Mouse (Mus musculus): ENCODE data around the gene Sdk2. TPM values are rescaled to one million over a fixed set of nuclear protein-coding genes. Genes with fewer than 3 reads are reported as not detected.

Gene Sdk2
- polyA plus RNA-seq, 1 experiment from 2014 or later = 5.0 TPM

DNA sequence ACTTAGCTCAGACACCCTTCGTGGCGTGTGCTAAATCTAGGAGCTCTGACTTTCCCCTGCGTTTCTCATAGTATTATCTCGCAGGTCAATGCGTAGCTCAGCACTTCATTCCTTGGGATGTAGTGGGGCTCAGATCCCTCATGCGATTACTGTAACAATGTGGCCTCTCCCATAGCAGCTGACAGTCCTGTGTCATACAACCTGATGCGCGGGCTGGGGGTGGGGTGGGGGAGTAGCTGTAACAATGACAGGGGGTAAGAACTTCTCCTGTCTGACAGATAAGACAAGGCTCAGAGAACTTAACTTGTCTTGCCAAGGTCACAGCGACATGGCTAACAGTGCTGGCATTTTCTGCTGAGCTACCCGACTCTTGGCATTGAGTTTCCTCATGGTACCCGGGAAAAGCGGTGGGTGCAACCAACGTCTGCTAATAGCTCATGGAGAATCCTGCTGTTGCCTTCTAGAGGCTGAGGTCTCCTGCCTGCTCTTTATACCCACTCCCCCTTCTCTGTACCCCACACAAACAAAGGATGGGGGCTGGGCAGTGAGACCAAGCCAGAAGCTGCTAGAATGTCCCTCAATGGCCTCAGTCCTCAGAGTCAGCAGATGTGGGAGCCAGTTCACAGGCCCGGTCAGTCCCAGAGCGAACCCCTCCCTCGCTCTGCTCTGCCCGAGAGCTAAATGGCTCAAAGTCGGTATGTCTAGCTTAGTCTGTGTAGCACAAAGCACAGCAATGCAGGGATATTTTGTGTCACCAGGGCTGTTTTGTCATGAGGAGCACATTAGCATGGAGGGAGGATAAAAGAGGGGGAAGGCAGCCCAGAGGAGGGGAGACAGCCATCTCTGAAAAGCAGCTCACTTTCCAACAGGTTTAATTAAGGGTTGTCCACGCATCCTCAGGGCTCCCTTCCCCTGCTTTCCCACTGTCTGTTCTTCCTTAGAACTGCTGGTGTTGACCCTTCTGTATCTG lies 269.5 kb downstream of the Sdk2 start:
- Histone ChIP-seq H3K27me3 (ENCODE audit: control insufficient read depth, insufficient read depth, low read length) (no peaks in the 10 kb centered on the region), H3K4me1 (ENCODE audit: control insufficient read depth, insufficient read depth, low read length) (no peaks in the 10 kb centered on the region), H3K9me3 (ENCODE audit: control insufficient read depth, low read length) (no peaks in the 10 kb centered on the region), H3K4me3 (ENCODE audit: low read depth, low read length) (no peak overlapping the region), H3K36me3 (ENCODE audit: control insufficient read depth, insufficient read depth, low read length) (no peaks in the 10 kb centered on the region), H3K27ac (ENCODE audit: low read depth, low read length) (no peak overlapping the region), H3K4me2 (ENCODE audit: low read depth, low read length) (no peak overlapping the region), H3K9ac (replicated peaks; ENCODE audit: low read depth, low read length) (no peak overlapping the region)
- 61% methylated on average over 19 of the region's 19 CpGs for WGBS
- peak; percentile 26; the same call in 1 of the 2 replicates for ATAC-seq (ENCODE audit: low read depth)

DNA sequence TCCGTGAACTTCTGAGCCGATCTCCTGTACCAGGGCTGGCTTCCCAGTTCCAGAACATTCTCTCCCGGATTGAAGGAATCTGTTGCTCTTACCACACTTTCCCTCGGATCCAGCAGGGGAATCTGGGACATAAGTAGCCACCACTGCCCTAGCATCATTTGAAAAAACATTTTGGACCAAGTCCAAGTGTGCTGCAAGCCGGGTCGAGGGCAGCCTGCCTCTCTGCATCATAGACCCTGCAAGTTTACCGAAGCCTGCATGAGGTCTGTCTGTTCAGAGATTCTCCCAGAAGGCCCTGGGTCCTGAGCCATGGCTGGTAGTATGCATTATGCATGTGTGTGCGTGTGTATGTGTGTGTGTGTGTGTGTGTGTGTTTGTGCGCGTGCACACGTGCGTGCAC lies 271.0 kb downstream of the Sdk2 start:
- ATAC-seq (ENCODE audit: low read depth) = no peak
- Histone ChIP-seq H3K36me3 (ENCODE audit: control insufficient read depth, insufficient read depth, low read length) (no peaks in the 10 kb centered on the region), H3K27me3 (ENCODE audit: control insufficient read depth, insufficient read depth, low read length) (no peaks in the 10 kb centered on the region), H3K27ac (ENCODE audit: low read depth, low read length) (no peak overlapping the region), H3K4me3 (ENCODE audit: low read depth, low read length) (no peak overlapping the region), H3K4me1 (ENCODE audit: control insufficient read depth, insufficient read depth, low read length) (0 out of 2 replicates have a peak, but pooled peaks cover 7% of the 10 kb centered on the region), H3K9me3 (ENCODE audit: control insufficient read depth, low read length) (no peaks in the 10 kb centered on the region), H3K9ac (replicated peaks; ENCODE audit: low read depth, low read length) (no peak overlapping the region), H3K4me2 (ENCODE audit: low read depth, low read length) (no peak overlapping the region)
- WGBS = 76% methylated on average over 12 of the region's 12 CpGs

DNA sequence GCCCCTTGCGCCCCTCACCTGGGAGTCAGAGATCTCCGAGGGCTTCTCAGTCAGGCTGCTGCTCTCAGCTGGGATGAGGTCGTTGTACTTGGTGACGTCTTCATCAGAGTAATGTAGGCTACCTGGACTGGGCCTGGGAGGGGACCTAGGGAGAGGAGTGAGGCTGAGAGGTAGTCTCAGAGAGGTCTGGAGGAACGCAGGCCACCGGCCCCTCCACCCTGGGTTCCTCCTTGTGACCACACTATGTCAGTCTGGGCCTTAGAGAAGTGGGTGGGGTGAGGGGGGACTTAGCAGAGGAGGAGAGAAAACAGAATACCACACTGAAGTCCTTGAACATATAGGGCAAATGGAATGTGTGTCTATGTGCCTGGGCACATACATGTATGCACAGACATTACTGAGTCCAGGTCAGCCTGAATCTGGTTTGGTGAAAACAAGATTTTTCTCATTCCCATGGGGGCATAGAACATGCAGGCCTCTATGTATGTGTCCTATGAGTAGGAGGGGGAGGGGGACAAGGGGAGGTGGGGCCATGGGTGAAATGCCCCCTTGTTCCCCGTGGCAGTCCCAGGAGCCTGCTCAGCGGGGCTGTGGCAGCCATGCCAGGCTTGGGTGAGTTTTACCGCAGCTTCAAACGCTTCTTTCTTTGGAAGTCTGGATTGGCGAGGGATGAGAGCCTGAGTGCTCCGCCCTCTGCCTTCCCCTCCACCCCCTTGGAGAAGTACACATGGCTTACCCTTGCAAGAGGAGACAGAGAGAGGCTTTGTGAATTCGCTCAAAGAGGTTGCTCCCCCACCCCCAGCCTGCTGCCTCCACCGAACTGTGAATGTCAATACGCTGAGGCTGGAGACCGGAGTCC lies 275.3 kb downstream of the Sdk2 start:
- no peaks in the 10 kb centered on the region for H3K27me3 ChIP-seq (ENCODE audit: control insufficient read depth, insufficient read depth, low read length)
- no peak overlapping the region for H3K4me3 ChIP-seq (ENCODE audit: low read depth, low read length)
- 0 out of 2 replicates have a peak, but pooled peaks cover 12% of the 10 kb centered on the region for H3K4me1 ChIP-seq (ENCODE audit: control insufficient read depth, insufficient read depth, low read length)
- no peak overlapping the region for H3K9ac ChIP-seq (replicated peaks; ENCODE audit: low read depth, low read length)
- no peak overlapping the region for H3K4me2 ChIP-seq (ENCODE audit: low read depth, low read length)
- H3K36me3 ChIP-seq (ENCODE audit: control insufficient read depth, insufficient read depth, low read length) = no peaks in the 10 kb centered on the region
- H3K9me3 ChIP-seq (ENCODE audit: control insufficient read depth, low read length) = no peaks in the 10 kb centered on the region
- peak; percentile 79; the same call in 1 of the 2 replicates for ATAC-seq (ENCODE audit: low read depth)
- 32% methylated on average over 16 of the region's 16 CpGs for WGBS
- peak overlapping the region; percentile 13; the same call in 1 of the 2 replicates for H3K27ac ChIP-seq (ENCODE audit: low read depth, low read length)

DNA sequence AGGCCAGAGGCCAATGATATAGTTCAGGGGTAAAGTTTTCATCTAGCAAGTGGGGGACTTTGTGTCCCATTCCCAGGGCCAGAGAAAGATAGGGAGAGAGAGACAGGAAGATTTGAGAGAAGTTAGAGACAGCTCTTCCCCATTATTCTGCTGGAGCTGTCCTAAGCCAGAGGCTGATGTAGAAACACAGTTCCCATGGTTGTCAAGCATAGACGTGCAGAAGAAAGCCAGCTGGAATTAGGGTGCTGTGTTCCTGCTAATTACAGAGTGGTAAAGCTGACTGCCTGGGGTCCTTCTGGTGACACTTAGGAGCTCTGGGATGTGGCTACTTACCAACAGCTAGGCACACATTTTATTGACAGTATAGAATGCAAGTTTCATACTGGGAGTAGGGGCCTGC lies 277.7 kb downstream of the Sdk2 start:
- Histone ChIP-seq H3K27me3 (ENCODE audit: control insufficient read depth, insufficient read depth, low read length) (no peaks in the 10 kb centered on the region), H3K4me2 (ENCODE audit: low read depth, low read length) (no peak overlapping the region), H3K27ac (ENCODE audit: low read depth, low read length) (no peak overlapping the region), H3K4me3 (ENCODE audit: low read depth, low read length) (no peak overlapping the region), H3K4me1 (ENCODE audit: control insufficient read depth, insufficient read depth, low read length) (peaks cover 35% of the 10 kb centered on the region), H3K36me3 (ENCODE audit: control insufficient read depth, insufficient read depth, low read length) (no peaks in the 10 kb centered on the region), H3K9me3 (ENCODE audit: control insufficient read depth, low read length) (no peaks in the 10 kb centered on the region), H3K9ac (replicated peaks; ENCODE audit: low read depth, low read length) (no peak overlapping the region)
- 27% methylated on average over 1 of the region's 1 CpGs for WGBS
- ATAC-seq (ENCODE audit: low read depth) = no peak

DNA sequence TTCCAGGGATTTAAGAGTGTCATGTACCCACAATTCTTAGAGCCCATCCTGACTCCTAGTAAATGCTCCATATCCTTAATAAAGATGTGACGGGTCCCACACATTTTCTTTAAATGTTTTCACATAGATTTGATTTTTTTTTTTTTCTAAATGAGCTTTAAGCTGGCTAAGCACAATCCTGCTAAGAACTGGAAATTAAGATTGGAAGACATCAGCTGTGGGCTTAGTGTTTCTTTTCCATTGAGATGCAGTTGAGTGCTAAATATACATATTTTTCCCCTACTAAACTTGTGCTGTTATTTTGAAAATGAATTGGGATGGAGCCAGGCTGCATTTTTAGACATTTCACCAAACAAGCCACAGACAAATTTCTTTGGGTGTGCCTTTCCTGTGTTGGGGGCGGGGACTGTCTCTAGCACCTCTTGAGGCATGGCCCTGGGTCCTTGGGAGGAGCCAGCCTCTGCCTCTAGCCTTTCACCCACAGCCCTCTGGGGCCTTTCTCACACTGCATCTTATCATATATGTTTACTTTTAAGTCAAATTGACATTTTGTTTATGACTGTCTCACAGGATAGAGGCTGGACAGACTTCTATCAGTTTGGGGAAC lies 278.6 kb downstream of the Sdk2 start:
- Histone ChIP-seq H3K9me3 (ENCODE audit: control insufficient read depth, low read length) (no peaks in the 10 kb centered on the region), H3K27me3 (ENCODE audit: control insufficient read depth, insufficient read depth, low read length) (no peaks in the 10 kb centered on the region), H3K9ac (replicated peaks; ENCODE audit: low read depth, low read length) (no peak overlapping the region), H3K27ac (ENCODE audit: low read depth, low read length) (no peak overlapping the region), H3K4me1 (ENCODE audit: control insufficient read depth, insufficient read depth, low read length) (peaks cover 35% of the 10 kb centered on the region), H3K4me2 (ENCODE audit: low read depth, low read length) (no peak overlapping the region), H3K36me3 (ENCODE audit: control insufficient read depth, insufficient read depth, low read length) (no peaks in the 10 kb centered on the region), H3K4me3 (ENCODE audit: low read depth, low read length) (no peak overlapping the region)
- WGBS = 72% methylated on average over 2 of the region's 2 CpGs
- ATAC-seq (ENCODE audit: low read depth) = no peak

DNA sequence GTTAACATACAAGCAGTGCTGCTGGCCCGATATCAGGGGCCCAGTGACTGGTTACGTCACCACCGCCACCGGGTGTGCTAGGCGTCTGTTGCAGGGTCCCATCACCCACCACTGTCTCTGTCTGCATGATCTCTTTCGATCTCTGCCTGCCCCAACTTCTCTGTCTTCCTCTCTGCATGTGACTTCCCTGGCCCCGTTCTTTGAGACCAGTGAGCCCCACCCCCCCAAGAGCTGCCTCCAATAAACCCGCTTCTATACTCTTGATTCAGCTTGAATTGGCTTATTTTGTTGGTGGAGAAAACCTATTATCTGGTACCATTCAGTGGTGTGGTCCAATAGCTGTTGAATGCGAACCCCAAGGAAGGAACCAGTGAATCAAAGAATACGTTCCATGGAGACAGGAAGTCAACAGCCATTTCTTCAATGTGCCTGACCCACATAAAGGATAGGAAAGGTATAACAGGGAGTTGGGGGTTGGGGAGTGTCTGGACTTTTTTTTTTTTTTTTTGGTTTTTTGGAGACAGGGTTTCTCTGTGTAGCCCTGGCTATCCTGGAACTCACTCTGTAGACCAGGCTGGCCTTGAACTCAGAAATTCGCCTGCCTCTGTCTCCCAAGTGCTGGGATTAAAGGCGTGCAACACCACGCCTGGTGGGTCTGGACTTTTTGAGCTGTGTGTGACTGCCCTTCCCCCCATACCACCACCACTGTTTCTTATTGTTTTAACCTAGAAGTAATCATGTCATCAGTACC lies 279.2 kb downstream of the Sdk2 start:
- no peak for ATAC-seq (ENCODE audit: low read depth)
- Histone ChIP-seq H3K27me3 (ENCODE audit: control insufficient read depth, insufficient read depth, low read length) (no peaks in the 10 kb centered on the region), H3K36me3 (ENCODE audit: control insufficient read depth, insufficient read depth, low read length) (no peaks in the 10 kb centered on the region), H3K4me3 (ENCODE audit: low read depth, low read length) (no peak overlapping the region), H3K4me1 (ENCODE audit: control insufficient read depth, insufficient read depth, low read length) (peaks cover 35% of the 10 kb centered on the region), H3K9ac (replicated peaks; ENCODE audit: low read depth, low read length) (no peak overlapping the region), H3K27ac (ENCODE audit: low read depth, low read length) (no peak overlapping the region), H3K4me2 (ENCODE audit: low read depth, low read length) (no peak overlapping the region), H3K9me3 (ENCODE audit: control insufficient read depth, low read length) (no peaks in the 10 kb centered on the region)
- whole genome bisulfite sequencing = 58% methylated on average over 13 of the region's 13 CpGs

DNA sequence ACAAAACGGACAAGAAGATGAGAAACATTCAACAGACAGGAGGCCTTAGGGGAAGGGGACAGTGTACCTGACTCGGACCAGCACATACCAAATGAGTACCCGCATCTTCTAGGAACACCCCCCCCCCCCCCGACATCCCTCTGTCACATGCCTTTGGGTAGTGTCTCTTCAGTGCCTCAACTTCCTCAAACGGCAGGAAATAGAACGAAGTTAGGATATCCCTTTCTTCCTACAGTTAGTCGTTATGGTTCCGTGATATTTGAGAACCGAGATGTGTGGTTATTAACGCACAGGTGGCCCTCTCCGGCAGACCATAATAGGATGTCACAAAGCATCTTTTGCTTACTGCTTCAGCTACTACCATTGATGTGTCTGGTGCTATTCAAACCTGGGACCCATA lies 279.8 kb downstream of the Sdk2 start:
- H3K4me1 ChIP-seq (ENCODE audit: control insufficient read depth, insufficient read depth, low read length) = peaks cover 39% of the 10 kb centered on the region
- 81% methylated on average over 11 of the region's 11 CpGs for WGBS

DNA sequence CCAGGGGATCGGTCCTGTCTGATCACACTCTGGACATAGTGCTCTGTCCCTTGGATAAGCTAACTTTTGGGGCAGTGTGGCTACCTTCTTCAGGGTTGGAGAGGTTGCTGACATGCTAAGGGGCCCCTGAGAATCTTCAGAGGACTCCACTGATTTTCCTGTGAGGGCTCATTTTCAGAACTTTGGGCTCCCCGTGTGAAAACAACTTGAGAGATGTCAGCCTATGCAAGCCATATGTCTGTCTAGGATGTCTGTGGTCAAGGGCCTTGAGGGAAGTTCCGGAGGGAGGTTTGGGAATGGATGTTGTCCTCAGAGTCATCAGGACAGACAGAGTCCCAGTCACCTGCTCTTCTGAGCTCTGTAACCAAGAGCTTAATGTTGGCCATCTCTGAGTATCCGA lies 280.5 kb downstream of the Sdk2 start:
- WGBS = 41% methylated on average over 4 of the region's 4 CpGs
- no peaks in the 10 kb centered on the region for H3K9me3 ChIP-seq (ENCODE audit: control insufficient read depth, low read length)
- H3K9ac ChIP-seq (replicated peaks; ENCODE audit: low read depth, low read length) = peak overlapping the region; percentile 41
- H3K4me1 ChIP-seq (ENCODE audit: control insufficient read depth, insufficient read depth, low read length) = peaks cover 34% of the 10 kb centered on the region
- H3K27ac ChIP-seq (ENCODE audit: low read depth, low read length) = peak overlapping the region; percentile 94
- H3K27me3 ChIP-seq (ENCODE audit: control insufficient read depth, insufficient read depth, low read length) = no peaks in the 10 kb centered on the region
- peak overlapping the region; percentile 20 for H3K4me3 ChIP-seq (ENCODE audit: low read depth, low read length)
- H3K4me2 ChIP-seq (ENCODE audit: low read depth, low read length) = peak overlapping the region; percentile 56
- H3K36me3 ChIP-seq (ENCODE audit: control insufficient read depth, insufficient read depth, low read length) = no peaks in the 10 kb centered on the region
- no peak for ATAC-seq (ENCODE audit: low read depth)

More for the DNA sequence above, 279.8 kb downstream of the Sdk2 start:
- Histone ChIP-seq H3K27ac (ENCODE audit: low read depth, low read length) (peak overlapping the region; percentile 94), H3K9me3 (ENCODE audit: control insufficient read depth, low read length) (no peaks in the 10 kb centered on the region), H3K36me3 (ENCODE audit: control insufficient read depth, insufficient read depth, low read length) (no peaks in the 10 kb centered on the region), H3K9ac (replicated peaks; ENCODE audit: low read depth, low read length) (no peak overlapping the region), H3K27me3 (ENCODE audit: control insufficient read depth, insufficient read depth, low read length) (no peaks in the 10 kb centered on the region), H3K4me3 (ENCODE audit: low read depth, low read length) (no peak overlapping the region), H3K4me2 (ENCODE audit: low read depth, low read length) (no peak overlapping the region)
- no peak for ATAC-seq (ENCODE audit: low read depth)

All from neural tube, embryonic 14.5 days (tissue).